Mouse (Mus musculus) limb, embryonic 11.5 days (tissue): ENCODE data around the gene Cobll1. TPM values are rescaled to one million over a fixed set of nuclear protein-coding genes. Genes with fewer than 3 reads are reported as not detected.

Experiments used
- ATAC-seq: fragments of 200-750 bp; cut with Nextera tagmentation; 2 replicates; pipeline ENCODE4 v1.8.0; 2017; ENCODE audit warnings: low read depth; ENCODE audit not compliant: insufficient number of reproducible peaks, low FRiP score, low TSS enrichment
- DNase-seq: peaks from one replicate; pipeline ENCODE4 v3.0.0-alpha.2; 2015; ENCODE audit warnings: low spot score
- H3K27ac ChIP-seq: fragments of 300-500 bp; sonication (generic); replicated peaks from 2 replicates; pipeline ENCODE4 v1.5.1; 2014; ENCODE audit warnings: low read depth, mild to moderate bottlenecking, low read length
- H3K27me3 ChIP-seq: fragments of 300-500 bp; sonication (generic); 2 replicates; pipeline ENCODE4 v1.6.1; 2014; ENCODE audit warnings: mild to moderate bottlenecking, low read length, mixed read lengths; ENCODE audit not compliant: control insufficient read depth, insufficient read depth
- H3K36me3 ChIP-seq: fragments of 300-500 bp; sonication (generic); 2 replicates; pipeline ENCODE4 v1.6.1; 2014; ENCODE audit warnings: mild to moderate bottlenecking, low read length, moderate library complexity, mixed read lengths; ENCODE audit not compliant: control insufficient read depth, insufficient read depth
- H3K4me1 ChIP-seq: fragments of 300-500 bp; sonication (generic); 2 replicates; pipeline ENCODE4 v1.6.1; 2014; ENCODE audit warnings: low read length, mixed read lengths; ENCODE audit not compliant: control insufficient read depth, insufficient read depth
- H3K4me2 ChIP-seq: fragments of 300-500 bp; sonication (generic); 2 replicates; pipeline ENCODE4 v1.6.1; 2014; ENCODE audit warnings: low read depth, mild to moderate bottlenecking, moderate library complexity; ENCODE audit not compliant: severe bottlenecking
- H3K4me3 ChIP-seq: fragments of 300-500 bp; sonication (generic); 2 replicates; pipeline ENCODE4 v1.5.1; 2014; ENCODE audit warnings: low read depth, low read length
- H3K9ac ChIP-seq: fragments of 300-500 bp; sonication (generic); 2 replicates; pipeline ENCODE4 v1.6.1; 2014; ENCODE audit warnings: mild to moderate bottlenecking, low read length
- H3K9me3 ChIP-seq: fragments of 300-500 bp; sonication (generic); 2 replicates; pipeline ENCODE4 v1.6.1; 2016; ENCODE audit warnings: low read length; ENCODE audit not compliant: control insufficient read depth
- WGBS: fragments of 180-500 bp; shearing (Covaris S2); extraction: QIAGEN DNeasy Blood & Tissue Kit; methylation state at CpG from one replicate; pipeline ENCODE4 v1.1.7; 2014; 5-methylcytosine and 5-hydroxymethylcytosine counted together
- polyA plus RNA-seq: library from polyadenylated mRNA; unstranded; fragments of >200 nt; fragmentation: Nextera tagmentation; extraction: Ambion mirVana; gene quantifications from 2 replicates; pipeline ENCODE4 v1.2.1, GENCODE M21; 2014

Cobll1 gene
- polyA plus RNA-seq, 1 experiment from 2014 or later: 1.6 TPM

DNA sequence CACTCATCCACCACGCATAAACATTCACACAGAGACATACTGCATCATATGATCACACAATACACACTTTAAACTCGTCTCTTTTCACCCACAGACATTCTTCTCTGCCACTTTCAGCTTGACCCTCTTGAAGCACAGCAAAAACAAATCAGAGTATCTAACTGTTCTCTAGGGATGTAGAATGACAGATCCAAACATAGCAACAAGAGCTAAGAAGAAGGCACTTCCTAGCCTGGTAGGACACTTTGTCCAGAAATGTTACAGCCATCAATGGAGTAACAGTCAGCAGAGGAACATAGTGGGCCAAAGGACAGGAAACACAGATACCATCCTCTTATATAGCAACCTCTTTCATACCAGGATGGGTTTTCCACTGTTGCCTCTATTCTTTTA lies 11.3 kb downstream of the Cobll1 start:
- no peaks in the 10 kb centered on the region for H3K4me1 ChIP-seq
- DNase-seq (no peak), ATAC-seq (no peak)
- H3K36me3 ChIP-seq: no peaks in the 10 kb centered on the region
- no peak overlapping the region for H3K4me2 ChIP-seq
- no peak overlapping the region for H3K4me3 ChIP-seq
- 95% methylated on average over 2 of the region's 2 CpGs for WGBS
- no peak overlapping the region for H3K27ac ChIP-seq
- H3K9me3 ChIP-seq: no peaks in the 10 kb centered on the region
- no peaks in the 10 kb centered on the region for H3K27me3 ChIP-seq
- no peak overlapping the region for H3K9ac ChIP-seq

DNA sequence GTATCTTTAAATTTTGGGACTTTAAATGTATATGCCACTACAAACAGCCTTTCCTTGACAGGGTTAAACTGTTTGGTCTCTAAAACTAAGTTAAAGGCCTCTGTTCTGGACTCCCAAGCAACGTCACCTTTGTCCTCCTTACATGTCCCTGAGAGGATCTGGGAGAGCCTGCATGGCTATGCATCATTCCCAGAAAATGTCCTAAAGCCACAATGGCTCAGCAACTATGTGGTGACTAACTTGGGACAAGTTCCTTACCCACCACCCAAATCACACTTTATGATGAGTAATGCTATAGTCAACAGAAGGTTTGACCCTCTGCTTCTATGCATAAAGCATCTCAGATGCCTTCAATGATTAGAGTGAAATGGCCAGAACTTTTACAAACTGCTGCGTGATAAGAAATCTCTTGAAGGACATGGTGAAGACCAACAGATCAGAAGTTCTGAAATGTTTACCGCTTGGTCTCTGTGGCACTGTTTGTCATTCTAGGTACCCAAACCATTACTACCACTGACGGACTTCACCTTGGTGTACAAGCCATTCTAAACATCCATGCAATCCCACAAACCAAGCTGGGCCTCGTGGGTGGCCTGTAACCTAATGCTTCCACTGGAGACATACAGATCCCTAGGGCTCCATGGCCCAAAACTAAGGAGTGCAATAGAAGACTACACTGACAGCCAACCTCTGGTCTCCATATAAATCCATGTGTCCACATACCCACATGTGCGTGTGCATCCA lies 11.9 kb downstream of the Cobll1 start:
- no peak overlapping the region for H3K9ac ChIP-seq
- ATAC-seq (no peak), DNase-seq (no peak)
- H3K4me1 ChIP-seq: no peaks in the 10 kb centered on the region
- no peaks in the 10 kb centered on the region for H3K27me3 ChIP-seq
- no peaks in the 10 kb centered on the region for H3K9me3 ChIP-seq
- no peak overlapping the region for H3K4me3 ChIP-seq
- 83% methylated on average over 6 of the region's 6 CpGs for WGBS
- no peak overlapping the region for H3K27ac ChIP-seq
- no peaks in the 10 kb centered on the region for H3K36me3 ChIP-seq
- H3K4me2 ChIP-seq: no peak overlapping the region

DNA sequence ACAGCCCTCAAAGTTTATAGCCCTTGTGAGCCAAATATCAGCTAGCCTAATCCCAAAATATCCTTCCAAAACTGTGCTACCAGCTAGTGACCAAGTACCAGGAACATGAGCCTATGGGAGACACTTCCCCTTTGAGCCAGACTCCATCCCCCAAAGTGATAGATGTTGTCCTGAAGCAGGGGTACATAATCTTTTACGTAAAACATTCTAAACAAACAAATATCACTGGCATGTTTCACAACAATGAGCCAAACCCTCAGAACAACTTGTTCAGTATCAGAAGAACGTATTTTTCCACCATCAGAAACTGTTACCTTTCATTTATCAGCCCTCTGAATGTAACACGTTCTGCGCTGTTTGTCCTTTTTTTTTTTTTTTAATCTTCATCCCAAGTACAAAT lies 12.7 kb downstream of the Cobll1 start:
- no peaks in the 10 kb centered on the region for H3K36me3 ChIP-seq
- no peak overlapping the region for H3K9ac ChIP-seq
- no peaks in the 10 kb centered on the region for H3K4me1 ChIP-seq
- no peak overlapping the region for H3K4me3 ChIP-seq
- DNase-seq: no peak
- no peak overlapping the region for H3K4me2 ChIP-seq
- WGBS: 88% methylated on average over 4 of the region's 4 CpGs
- H3K27ac ChIP-seq: no peak overlapping the region
- H3K27me3 ChIP-seq: no peaks in the 10 kb centered on the region
- ATAC-seq: no peak
- no peaks in the 10 kb centered on the region for H3K9me3 ChIP-seq

DNA sequence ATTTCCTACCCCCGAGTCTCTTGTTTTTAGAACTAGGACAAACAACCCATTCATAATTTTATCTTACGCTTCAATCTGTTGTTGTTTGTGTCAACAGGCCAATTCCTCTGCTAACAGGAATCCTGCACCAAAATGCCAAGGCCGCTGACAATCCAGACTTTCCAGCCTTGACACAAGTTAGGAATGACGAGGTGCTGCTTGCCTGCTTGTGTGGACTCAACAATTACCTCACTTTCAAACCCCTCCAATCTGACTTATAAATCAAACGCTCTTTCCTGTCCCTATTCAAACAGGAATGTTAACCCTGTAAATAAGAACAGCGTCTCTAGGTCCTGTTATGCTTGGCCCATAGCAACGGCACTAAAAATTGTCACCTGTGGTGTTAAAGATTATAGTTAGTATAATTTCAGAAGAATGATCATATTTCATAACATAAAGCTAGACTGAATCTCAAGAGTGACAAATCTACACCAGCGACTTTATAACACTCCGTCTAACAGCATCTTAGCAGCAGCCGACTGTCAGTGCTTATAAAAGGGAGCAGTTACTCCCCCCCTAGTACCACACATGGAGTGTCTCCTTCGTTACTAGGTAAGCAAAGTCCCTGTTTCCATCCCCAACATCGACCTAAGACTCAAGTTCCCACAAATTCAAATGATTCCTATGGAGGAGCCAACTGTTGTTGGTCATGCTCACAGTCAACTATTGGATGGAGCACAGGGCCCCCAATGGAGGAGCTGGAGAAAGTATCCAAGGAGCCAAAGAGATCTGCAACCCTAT lies 15.1 kb downstream of the Cobll1 start:
- 65% methylated on average over 12 of the region's 12 CpGs for whole genome bisulfite sequencing
- Histone ChIP-seq H3K4me3 (no peak overlapping the region), H3K4me1 (no peaks in the 10 kb centered on the region), H3K4me2 (no peak overlapping the region), H3K36me3 (no peaks in the 10 kb centered on the region), H3K27me3 (no peaks in the 10 kb centered on the region), H3K9me3 (no peaks in the 10 kb centered on the region), H3K27ac (no peak overlapping the region), H3K9ac (no peak overlapping the region)
- ATAC-seq: no peak
- DNase-seq: no peak

DNA sequence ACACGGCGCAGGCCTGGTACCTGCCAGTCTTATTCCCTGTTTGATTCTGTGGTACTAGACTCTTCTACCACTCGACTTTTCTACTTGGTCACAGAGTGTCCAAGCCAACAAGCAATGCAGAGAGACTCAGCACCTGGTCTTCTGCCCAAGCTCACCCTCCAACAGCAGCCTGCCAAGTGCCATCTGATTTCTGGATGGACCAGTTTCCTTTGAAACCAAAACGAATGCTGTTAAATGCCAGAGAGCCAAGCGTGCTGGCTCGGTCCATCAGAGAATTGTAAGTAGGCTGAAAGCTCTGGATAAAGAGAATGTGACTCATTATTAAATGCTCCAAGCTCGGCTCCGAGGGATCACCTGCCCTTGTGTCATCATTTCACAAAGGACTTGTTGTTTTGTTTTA lies 16.2 kb downstream of the Cobll1 start:
- DNase-seq: no peak
- Histone ChIP-seq H3K36me3 (no peaks in the 10 kb centered on the region), H3K9me3 (no peaks in the 10 kb centered on the region), H3K9ac (no peak overlapping the region), H3K27me3 (no peaks in the 10 kb centered on the region), H3K4me2 (no peak overlapping the region), H3K4me1 (no peaks in the 10 kb centered on the region), H3K4me3 (no peak overlapping the region), H3K27ac (no peak overlapping the region)
- 89% methylated on average over 8 of the region's 8 CpGs for WGBS
- no peak for ATAC-seq

DNA sequence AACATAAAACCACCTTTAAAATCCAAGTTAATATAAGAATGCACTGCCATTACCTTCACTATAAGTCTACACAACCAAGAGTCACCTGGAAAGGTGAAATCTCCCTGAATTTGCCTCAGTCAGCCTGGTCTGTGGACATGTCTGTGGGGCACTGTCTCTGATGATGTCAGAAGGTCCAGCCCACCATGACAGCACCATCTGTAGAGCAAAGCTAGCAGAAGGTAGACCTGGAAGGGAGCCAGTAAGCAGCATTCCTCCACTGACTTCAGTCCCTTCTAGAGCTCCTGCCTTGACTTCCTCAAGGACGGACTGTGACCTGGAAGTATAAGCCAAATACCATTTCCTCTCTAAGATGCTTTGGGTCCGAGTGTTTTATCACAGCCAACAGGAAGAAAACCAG lies 17.6 kb downstream of the Cobll1 start:
- WGBS: 83% methylated on average over 2 of the region's 2 CpGs
- Histone ChIP-seq H3K36me3 (no peaks in the 10 kb centered on the region), H3K4me1 (no peaks in the 10 kb centered on the region), H3K4me3 (no peak overlapping the region), H3K27me3 (no peaks in the 10 kb centered on the region), H3K9me3 (no peaks in the 10 kb centered on the region), H3K4me2 (no peak overlapping the region), H3K9ac (no peak overlapping the region), H3K27ac (no peak overlapping the region)
- no peak for ATAC-seq
- no peak for DNase-seq

DNA sequence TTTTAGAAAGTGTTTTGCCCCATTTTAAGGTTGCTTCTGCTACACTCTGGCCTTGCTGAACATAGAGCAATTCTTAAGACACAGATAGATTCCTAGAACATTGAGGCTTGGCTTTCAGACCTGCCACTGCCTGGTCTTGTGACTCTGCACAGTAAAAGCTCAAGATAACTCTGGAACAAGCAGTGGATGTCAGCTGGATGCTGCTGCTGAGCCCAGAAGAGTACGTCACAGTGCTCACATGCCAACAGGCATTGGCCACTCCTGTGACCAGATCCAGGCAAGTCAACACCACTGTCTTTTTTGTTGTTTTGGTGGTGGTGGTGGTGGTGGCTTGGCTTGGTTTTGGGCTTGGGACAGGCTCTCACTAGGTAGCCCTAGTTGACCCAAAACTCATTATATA lies 18.6 kb downstream of the Cobll1 start:
- Histone ChIP-seq H3K9me3 (no peaks in the 10 kb centered on the region), H3K9ac (no peak overlapping the region), H3K4me3 (no peak overlapping the region), H3K4me1 (no peaks in the 10 kb centered on the region), H3K27me3 (no peaks in the 10 kb centered on the region), H3K4me2 (no peak overlapping the region), H3K27ac (no peak overlapping the region), H3K36me3 (no peaks in the 10 kb centered on the region)
- WGBS: 75% methylated on average over 1 of the region's 1 CpGs
- no peak for DNase-seq
- ATAC-seq: no peak

DNA sequence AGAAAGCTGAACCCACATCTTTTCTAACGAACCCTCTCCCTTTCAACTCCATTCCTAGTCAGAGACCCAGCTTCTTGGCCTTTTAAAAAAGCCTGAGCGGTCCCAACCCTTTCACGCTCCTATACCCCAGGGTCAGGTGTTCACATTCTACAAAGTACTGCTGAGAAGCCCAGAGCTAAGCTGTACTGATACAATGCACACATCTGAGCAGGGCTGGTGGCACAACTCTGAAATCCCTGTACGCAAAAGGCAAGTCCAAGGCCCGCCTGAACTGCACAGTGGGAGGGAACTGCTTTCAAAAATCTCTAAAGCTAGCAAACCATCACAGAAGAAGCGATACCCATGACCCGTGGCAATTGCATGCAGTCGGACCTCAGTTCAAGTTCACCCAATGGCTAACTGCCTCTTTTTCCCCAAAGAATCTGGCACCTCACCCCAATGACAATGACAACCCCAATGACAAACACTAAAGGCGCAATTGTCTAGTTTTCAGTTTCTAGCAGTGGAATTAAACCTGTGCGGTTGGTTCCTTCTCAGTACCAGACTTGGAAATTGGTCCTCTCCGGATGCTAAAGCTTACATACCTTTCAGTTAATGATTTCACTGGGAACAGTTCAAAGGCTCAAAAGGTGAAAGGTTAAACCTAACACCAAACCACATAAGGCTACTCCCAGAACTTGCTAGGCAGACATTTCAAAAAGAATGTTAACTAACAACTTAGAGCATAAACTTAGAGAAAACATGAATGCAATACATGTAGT lies 19.6 kb downstream of the Cobll1 start:
- no peak overlapping the region for H3K27ac ChIP-seq
- H3K4me1 ChIP-seq: no peaks in the 10 kb centered on the region
- no peak overlapping the region for H3K9ac ChIP-seq
- H3K36me3 ChIP-seq: no peaks in the 10 kb centered on the region
- 62% methylated on average over 11 of the region's 11 CpGs for WGBS
- ATAC-seq (no peak), DNase-seq (no peak)
- no peaks in the 10 kb centered on the region for H3K27me3 ChIP-seq
- no peak overlapping the region for H3K4me3 ChIP-seq
- no peak overlapping the region for H3K4me2 ChIP-seq
- no peaks in the 10 kb centered on the region for H3K9me3 ChIP-seq
